Mouse (Mus musculus): ENCODE measurements around the gene Ccdc81.

DNA sequence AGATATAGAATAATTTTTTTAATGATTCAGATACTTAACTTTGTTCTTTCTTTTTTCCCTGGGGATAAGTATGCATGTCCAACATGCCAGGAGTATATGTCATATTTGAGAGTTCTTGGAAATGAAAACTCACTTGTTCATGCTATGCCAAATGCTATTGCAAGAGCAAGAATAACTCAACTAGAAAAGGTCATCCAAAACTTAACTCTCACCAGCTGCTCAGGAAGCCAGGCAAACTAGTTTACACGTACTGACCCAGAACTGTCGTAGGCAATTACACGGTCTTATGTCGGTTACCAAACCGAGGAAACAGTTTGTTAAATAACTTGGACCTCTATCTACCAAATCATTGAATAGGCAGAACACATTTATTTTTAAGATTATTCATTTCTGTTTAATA, 13.3 kb upstream of the Ccdc81 start:
- TF ChIP-seq POLR2A (IDR thresholded peaks at IDR 0.05; ENCODE audit: low read depth, low read length) = no peak
- no peak for TF ChIP-seq CTCF (IDR thresholded peaks at IDR 0.05; ENCODE audit: extremely low read depth, insufficient read depth, insufficient read length, insufficient replicate concordance)
